Mouse (Mus musculus): ENCODE results near the gene Ppp1r1b. TPM values are rescaled to one million over a fixed set of nuclear protein-coding genes. Genes with fewer than 3 reads are reported as not detected.

Ppp1r1b gene
- polyA plus RNA-seq, 1 experiment from 2014 or later, result 1.6 TPM

DNA sequence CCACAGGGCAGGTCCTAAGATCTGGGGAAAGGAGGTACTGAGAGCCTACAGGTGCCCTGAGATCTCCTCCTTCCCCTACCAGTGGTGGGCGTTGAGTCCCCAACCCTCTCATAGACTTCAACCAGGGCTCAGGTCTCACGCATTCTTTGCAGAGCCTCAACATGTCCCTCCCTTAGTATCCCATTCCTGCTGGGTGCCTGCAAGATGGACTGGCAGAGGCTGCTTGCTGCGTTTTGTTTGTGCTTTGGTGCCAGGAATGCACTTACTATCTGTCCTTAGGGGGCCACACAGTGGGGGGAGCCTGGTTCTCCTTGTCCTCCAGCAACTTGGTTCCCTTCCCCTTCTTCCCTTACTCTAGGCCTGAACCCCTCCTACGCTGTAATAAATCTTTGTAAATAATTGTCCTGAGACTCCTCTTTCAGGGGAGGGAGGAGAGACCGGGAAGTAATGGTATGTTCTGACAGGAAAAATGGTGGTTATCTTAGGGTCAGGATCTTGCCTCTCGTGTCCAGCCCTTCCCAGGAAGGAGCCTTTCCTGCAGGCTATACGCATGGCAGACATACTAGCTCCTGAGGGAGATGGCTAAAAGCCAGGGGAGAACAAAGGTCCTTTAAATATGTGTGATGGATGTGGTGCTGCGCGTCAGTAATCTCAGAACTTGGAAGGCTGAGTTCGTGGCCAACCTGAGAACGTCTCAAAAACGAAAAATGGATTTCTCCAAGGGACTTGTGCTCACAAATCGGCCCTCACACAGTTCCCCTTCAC lies 9.4 kb downstream of the Ppp1r1b start:
- Histone ChIP-seq H3K4me3 (peak overlapping the region; percentile 87), H3K27me3 (ENCODE audit: low read depth, poor library complexity, severe bottlenecking) (peaks cover 46% of the 10 kb centered on the region), H3K36me3 (no peaks in the 10 kb centered on the region), H3K27ac (replicated peaks) (peak overlapping the region; percentile 92), H3K4me1 (peaks cover 66% of the 10 kb centered on the region), H3K9me3 (replicated peaks) (no peaks in the 10 kb centered on the region)
- WGBS, result 13% methylated on average over 13 of the region's 13 CpGs
- no peak for DNase-seq (ENCODE audit: low spot score)

DNA sequence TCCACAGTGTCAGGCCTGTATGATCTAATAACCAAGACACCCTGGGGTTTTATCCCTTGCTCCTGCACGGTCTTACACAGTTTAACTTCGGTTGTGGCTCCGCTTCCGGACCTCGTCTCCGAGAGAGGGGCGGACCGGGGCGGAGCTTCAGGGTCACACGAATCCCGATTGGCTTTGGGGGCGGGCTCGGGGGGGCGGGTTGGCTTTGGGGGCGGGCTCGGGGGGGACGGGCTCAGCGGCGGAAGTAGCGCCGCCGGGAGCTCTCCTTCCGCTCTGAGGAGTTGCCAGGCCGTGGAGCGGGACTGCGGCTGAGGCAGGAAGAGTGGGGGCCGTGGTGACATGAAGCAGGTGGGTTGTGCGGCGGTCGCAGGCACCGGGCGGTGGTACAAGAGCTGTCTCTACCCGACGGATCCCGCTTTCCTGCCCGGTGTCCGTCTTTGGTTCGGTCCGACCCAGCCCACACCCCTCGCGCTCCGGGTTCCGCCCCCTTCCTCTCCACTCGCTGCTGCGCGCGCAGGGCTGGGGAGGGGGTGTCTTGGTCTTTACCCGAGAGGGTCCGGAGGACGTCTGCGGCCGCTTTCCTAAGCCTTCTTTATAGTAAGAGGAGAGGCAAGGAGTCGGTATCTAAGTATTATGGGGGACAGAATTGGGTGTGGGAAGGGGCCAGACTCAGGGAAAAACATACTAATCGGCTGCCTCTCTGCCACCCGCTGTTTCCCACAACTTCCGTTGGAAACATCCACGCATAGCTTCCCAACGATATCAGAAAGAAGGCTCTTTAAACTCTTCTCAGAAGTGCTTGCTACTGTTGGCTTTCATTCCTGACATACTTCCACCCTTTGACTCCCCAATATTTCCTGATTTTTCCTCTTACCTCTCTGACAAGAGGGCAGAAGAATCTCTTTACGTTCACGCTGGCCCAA lies 10.2 kb downstream of the Ppp1r1b start, which contains the start of gene Stard3:
Stard3 (plus strand) TSS at position 208 of the 923 bp plus-strand sequence.
- Histone ChIP-seq H3K9me3 (replicated peaks) (no peaks in the 10 kb centered on the region), H3K27me3 (ENCODE audit: low read depth, poor library complexity, severe bottlenecking) (peaks cover 38% of the 10 kb centered on the region), H3K4me3 (peak within 1 kb of the TSS; percentile 87), H3K27ac (replicated peaks) (peak within 1 kb of the TSS; percentile 92), H3K36me3 (no peaks in the 10 kb centered on the region), H3K4me1 (peaks cover 71% of the 10 kb centered on the region)
- peak; percentile 92 for DNase-seq (ENCODE audit: low spot score)
- under 1% methylated on average over 59 of the region's 60 CpGs for WGBS

DNA sequence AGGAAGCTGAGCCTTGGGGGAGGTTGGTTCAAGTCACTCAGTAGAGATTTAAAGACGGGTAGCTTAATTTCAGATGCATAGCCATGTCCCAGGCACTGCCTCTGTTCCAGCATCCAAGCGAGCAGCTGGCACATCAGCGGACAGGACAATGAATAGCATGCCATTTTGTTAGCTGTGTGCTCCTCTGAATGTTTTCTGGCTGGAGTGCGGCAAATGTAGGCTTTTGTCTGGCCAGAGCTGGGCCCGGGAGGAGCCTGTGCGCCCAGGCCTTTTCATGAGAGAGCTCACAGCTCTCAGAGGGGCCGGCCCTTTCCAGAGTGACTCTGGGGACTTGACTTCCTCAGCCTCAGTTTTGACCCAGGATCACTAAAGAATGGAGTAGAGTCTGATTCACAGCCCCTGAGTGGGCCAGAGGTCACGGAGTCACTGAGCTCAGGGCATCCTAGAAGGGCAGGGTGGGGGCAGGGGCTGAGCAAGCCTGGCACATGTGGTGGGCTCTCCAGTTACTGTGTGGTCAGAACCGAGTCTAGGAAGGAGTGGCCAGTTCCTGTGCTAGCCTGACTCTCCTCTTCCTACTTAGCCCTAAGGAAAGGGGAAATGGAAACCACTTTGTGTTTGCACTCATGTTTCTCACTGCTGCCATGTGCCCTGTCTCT lies 12.8 kb downstream of the Ppp1r1b start:
- H3K27me3 ChIP-seq (ENCODE audit: low read depth, poor library complexity, severe bottlenecking), result peaks cover 16% of the 10 kb centered on the region
- no peaks in the 10 kb centered on the region for H3K9me3 ChIP-seq (replicated peaks)
- peaks cover 60% of the 10 kb centered on the region for H3K4me1 ChIP-seq
- peak; percentile 45 for DNase-seq (ENCODE audit: low spot score)
- peaks cover 5% of the 10 kb centered on the region; the same call in 1 of the 2 replicates for H3K36me3 ChIP-seq
- WGBS, result 41% methylated on average over 9 of the region's 9 CpGs
- H3K4me3 ChIP-seq, result peak overlapping the region; percentile 36
- peak overlapping the region; percentile 79 for H3K27ac ChIP-seq (replicated peaks)

DNA sequence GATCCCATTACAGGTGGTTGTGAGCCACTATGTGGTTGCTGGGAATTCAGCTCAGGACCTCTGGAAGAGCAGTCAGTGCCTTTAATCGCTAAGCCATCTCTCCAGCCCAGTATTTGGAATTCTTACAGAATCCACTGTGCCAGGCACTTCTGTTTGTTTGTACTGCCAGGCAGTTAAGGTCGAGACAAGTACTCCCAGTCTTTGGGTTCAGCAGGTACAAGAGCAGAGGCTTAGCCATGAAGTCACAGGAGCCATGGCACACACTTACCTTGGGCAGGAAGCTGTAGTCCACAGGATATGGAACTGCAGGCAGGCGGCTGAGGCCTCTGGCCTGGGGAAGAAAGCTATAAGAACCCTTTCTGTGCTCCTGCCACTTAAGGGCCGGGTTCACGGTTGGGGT lies 15.6 kb downstream of the Ppp1r1b start:
- Histone ChIP-seq H3K4me3 (no peak overlapping the region), H3K4me1 (peaks cover 42% of the 10 kb centered on the region), H3K27me3 (ENCODE audit: low read depth, poor library complexity, severe bottlenecking) (no peaks in the 10 kb centered on the region), H3K36me3 (peaks cover 11% of the 10 kb centered on the region; the same call in 1 of the 2 replicates), H3K9me3 (replicated peaks) (no peaks in the 10 kb centered on the region), H3K27ac (replicated peaks) (no peak overlapping the region)
- 82% methylated on average over 5 of the region's 5 CpGs for WGBS
- DNase-seq (ENCODE audit: low spot score), result no peak

DNA sequence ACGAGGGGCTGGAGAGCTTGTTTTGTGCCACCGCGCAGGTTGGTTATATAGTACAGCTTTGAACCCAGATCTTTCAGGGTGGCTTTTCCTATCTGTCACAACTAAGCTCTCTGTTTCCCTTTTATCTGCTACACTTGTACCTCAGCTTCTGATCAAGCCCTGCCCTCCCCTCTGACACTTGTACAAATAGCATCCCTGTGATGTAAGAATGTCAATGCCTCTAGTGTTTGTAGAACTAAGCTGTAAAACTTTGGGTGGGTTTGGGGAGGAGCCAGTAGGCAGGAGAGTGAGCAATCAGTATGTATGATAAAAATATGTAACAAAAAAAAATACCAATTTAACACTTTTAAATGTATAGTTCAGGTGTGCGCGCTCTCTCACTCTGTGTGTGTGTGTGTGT lies 16.2 kb downstream of the Ppp1r1b start:
- Histone ChIP-seq H3K4me3 (no peak overlapping the region), H3K36me3 (peaks cover 11% of the 10 kb centered on the region; the same call in 1 of the 2 replicates), H3K4me1 (peaks cover 41% of the 10 kb centered on the region), H3K9me3 (replicated peaks) (no peaks in the 10 kb centered on the region), H3K27ac (replicated peaks) (no peak overlapping the region), H3K27me3 (ENCODE audit: low read depth, poor library complexity, severe bottlenecking) (no peaks in the 10 kb centered on the region)
- 97% methylated on average over 5 of the region's 5 CpGs for WGBS
- no peak for DNase-seq (ENCODE audit: low spot score)

DNA sequence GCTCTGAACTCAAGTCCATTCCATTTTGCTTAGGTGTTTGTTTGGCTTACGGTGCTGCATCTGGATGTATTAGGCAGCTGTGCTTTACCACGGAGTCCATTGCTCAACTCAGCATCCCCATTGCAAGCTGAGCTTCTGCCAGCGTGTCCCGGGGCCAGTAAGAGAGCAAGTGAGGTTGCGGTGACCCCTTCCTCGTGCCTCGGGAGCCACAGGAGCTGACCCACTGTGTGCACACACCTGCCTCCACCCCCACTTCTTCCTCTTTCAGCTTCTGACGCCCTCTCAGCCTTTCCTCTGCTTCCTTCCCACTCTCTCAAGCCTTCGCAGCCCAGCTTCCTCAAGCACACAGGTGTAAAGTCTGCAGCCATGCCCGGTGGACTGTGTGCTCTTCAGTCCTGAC lies 18.1 kb downstream of the Ppp1r1b start:
- Histone ChIP-seq H3K27me3 (ENCODE audit: low read depth, poor library complexity, severe bottlenecking) (no peaks in the 10 kb centered on the region), H3K36me3 (peaks cover 11% of the 10 kb centered on the region; the same call in 1 of the 2 replicates), H3K9me3 (replicated peaks) (no peaks in the 10 kb centered on the region), H3K27ac (replicated peaks) (no peak overlapping the region), H3K4me3 (no peak overlapping the region), H3K4me1 (peaks cover 41% of the 10 kb centered on the region)
- WGBS, result 84% methylated on average over 10 of the region's 10 CpGs
- DNase-seq (ENCODE audit: low spot score), result no peak

DNA sequence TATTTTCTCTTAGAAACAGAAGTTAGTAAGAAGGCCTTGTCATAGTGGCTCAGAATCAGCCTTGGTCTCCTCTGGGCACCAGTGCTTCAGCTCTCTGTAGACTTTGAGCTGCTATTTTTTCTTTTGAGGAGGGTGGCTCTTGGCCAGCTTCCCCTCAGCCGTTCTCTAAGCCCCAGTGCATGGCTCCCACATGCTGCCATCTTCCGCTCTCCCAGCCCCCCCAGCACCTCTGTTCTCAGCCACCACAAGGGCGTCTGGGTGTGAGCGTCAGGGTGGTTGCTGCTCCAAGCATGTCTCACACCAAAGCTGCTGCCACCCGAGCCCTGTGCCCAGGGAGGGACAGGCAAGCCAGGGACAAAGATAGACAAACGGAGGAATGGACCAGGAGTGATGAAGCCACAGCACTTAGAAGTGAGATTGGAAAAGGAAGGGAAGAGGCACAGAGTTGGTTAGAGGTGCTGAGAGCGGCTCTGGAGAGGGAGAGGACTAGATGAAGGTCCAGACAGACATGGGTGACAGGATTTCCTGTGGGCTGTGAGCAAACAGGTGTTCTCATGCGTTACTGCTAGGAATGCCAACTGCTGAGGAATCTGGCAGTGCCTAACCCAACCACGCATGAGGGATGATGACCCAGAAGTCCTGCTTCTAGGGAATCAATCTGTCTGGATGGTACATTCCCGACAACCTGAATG lies 19.1 kb downstream of the Ppp1r1b start:
- WGBS, result 86% methylated on average over 10 of the region's 10 CpGs
- H3K27me3 ChIP-seq (ENCODE audit: low read depth, poor library complexity, severe bottlenecking), result no peaks in the 10 kb centered on the region
- no peak overlapping the region for H3K4me3 ChIP-seq
- H3K36me3 ChIP-seq, result peaks cover 11% of the 10 kb centered on the region; the same call in 1 of the 2 replicates
- H3K9me3 ChIP-seq (replicated peaks), result no peaks in the 10 kb centered on the region
- no peak for DNase-seq (ENCODE audit: low spot score)
- peaks cover 41% of the 10 kb centered on the region for H3K4me1 ChIP-seq
- H3K27ac ChIP-seq (replicated peaks), result no peak overlapping the region

DNA sequence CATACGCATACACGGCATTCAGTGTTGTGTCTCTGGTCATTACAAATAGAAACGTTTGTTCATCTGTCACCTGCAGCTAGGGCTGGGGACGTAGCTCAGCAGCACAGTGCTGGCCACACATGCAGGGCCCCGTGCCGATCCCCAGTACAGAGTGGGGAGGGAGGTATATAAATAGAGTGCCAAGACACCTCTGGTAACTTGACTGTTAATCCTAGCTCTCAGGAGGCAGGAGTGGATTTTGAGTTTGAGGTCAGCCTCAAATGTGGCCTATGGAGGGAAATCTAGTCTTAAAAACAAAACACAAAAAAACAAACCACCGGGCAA lies 19.6 kb downstream of the Ppp1r1b start:
- H3K9me3 ChIP-seq (replicated peaks), result no peaks in the 10 kb centered on the region
- peaks cover 14% of the 10 kb centered on the region for H3K36me3 ChIP-seq
- H3K27me3 ChIP-seq (ENCODE audit: low read depth, poor library complexity, severe bottlenecking), result no peaks in the 10 kb centered on the region
- WGBS, result 86% methylated on average over 7 of the region's 7 CpGs
- no peak overlapping the region for H3K27ac ChIP-seq (replicated peaks)
- peaks cover 41% of the 10 kb centered on the region for H3K4me1 ChIP-seq
- H3K4me3 ChIP-seq, result no peak overlapping the region
- DNase-seq (ENCODE audit: low spot score), result no peak

DNA sequence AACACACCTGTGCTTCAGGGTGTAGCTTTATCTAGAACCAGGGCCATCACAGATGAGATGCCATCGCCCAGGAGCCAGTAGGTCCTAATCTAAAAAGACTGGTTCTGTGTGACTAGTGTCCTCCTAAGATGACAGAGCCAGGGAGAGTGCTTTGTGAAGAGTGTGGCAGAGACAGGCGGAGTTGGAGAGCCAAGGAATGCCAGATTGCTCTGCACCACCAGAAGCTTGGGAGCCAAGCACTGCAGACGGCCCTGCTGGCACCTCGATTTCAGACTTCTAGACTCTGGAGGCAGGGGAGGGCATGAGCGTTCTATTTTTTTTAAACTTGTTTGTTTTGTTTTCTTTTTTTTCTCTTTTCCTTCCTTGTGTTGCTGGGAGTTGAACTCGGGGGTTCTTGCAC lies 21.1 kb downstream of the Ppp1r1b start:
- WGBS, result 85% methylated on average over 6 of the region's 6 CpGs
- Histone ChIP-seq H3K4me3 (no peak overlapping the region), H3K9me3 (replicated peaks) (no peaks in the 10 kb centered on the region), H3K27ac (replicated peaks) (no peak overlapping the region), H3K4me1 (peaks cover 44% of the 10 kb centered on the region), H3K36me3 (peaks cover 18% of the 10 kb centered on the region), H3K27me3 (ENCODE audit: low read depth, poor library complexity, severe bottlenecking) (no peaks in the 10 kb centered on the region)
- no peak for DNase-seq (ENCODE audit: low spot score)

DNA sequence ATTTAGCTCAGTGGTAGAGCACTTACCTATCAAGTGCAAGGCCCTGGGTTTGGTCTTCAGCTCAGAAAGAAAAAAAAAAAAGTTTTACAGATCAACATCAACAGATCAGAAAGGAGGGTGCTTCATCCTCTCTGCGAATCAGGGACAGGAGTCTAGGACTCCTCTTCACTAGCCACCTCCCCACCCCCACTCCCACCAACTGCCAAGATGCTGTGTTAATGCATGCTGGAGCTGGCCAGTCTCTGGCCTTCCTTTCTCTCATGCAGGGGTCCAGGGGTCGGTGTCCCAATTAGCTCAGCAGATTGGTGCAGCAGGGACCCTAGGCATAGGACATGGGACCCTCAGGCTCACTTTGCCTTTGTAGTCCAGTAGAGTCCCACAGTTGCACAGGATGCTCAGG lies 22.4 kb downstream of the Ppp1r1b start:
- no peaks in the 10 kb centered on the region for H3K9me3 ChIP-seq (replicated peaks)

DNA sequence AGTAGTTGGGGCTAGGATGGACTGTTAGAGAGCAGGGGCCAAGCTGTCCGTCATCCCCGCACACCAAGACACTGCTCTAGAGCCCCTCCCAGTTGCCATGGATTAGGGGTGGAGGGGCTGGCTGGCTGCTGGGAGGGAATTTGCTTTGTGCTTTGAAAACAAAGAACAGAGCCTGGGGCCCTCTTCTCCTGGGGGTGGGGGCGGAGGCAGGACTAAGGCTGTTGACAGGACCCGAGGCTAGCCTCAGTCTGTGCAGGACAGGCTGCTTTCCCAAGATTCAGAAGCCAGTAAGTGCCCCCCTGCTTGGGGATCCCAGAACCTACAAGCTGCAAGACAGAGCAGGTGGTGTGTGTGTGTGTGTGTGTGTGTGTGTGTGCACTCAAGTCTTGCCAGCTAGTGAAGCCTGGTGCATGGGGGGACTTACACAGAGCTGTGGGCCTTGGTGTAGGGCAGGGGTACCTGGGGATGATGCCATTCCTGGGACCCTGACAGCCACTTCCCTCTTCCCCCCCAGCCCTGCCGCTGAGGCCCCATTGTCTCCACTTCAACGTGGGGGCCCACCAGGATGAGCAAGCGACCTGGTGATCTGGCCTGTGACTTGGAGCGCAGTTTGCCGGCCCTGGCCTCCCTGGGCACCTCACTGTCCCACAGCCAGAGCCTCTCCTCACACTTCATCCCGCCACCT lies 23.5 kb downstream of the Ppp1r1b start:
- 20% methylated on average over 10 of the region's 10 CpGs for WGBS
- DNase-seq (ENCODE audit: low spot score), result peak; percentile 78
- H3K27me3 ChIP-seq (ENCODE audit: low read depth, poor library complexity, severe bottlenecking), result no peaks in the 10 kb centered on the region
- peaks cover 37% of the 10 kb centered on the region for H3K36me3 ChIP-seq
- peaks cover 44% of the 10 kb centered on the region for H3K4me1 ChIP-seq
- peak overlapping the region; percentile 92 for H3K27ac ChIP-seq (replicated peaks)
- H3K9me3 ChIP-seq (replicated peaks), result no peaks in the 10 kb centered on the region
- H3K4me3 ChIP-seq, result peak overlapping the region; percentile 49

More for the DNA sequence above, 22.4 kb downstream of the Ppp1r1b start:
- Histone ChIP-seq H3K27me3 (ENCODE audit: low read depth, poor library complexity, severe bottlenecking) (no peaks in the 10 kb centered on the region), H3K36me3 (peaks cover 31% of the 10 kb centered on the region), H3K4me1 (peaks cover 44% of the 10 kb centered on the region), H3K4me3 (peak overlapping the region; percentile 49; the same call in 1 of the 2 replicates), H3K27ac (replicated peaks) (peak overlapping the region; percentile 92)
- DNase-seq (ENCODE audit: low spot score), result no peak
- WGBS, result 87% methylated on average over 2 of the region's 2 CpGs

All from midbrain, embryonic 10.5 days (tissue).